Mouse (Mus musculus): ENCODE results near the gene Ggact. TPM values are rescaled to one million over a fixed set of nuclear protein-coding genes. Genes with fewer than 3 reads are reported as not detected.

Ggact gene
- polyA plus RNA-seq, 1 experiment from 2014 or later = 59.3 TPM

DNA sequence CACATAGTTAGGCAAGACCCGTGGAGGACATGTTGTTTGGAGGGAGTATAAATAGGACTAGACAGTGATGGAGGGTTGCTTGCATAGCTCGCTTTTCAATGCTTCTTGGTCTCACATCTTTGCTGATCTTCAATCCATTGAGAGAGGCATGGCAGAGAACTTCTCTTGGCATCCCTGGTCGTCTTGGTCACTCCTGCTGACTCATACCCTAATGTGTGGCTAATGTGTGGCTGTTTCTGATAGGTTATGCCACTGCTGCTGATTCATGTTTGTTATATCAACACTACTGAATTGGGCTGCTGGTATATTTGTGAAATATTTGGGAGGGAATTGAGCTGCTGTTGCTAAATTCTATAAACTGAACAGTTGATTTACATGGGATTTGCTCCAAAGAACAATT, 79.9 kb downstream of the Ggact start:
- Histone ChIP-seq H3K36me3 (ENCODE audit: control insufficient read depth, insufficient read depth, low read length) (no peaks in the 10 kb centered on the region), H3K4me1 (replicated peaks; ENCODE audit: control insufficient read depth, insufficient read depth) (no peaks in the 10 kb centered on the region), H3K27ac (replicated peaks) (no peak overlapping the region), H3K9ac (ENCODE audit: low read length) (no peak overlapping the region), H3K4me3 (ENCODE audit: low read depth, low read length) (no peak overlapping the region), H3K27me3 (ENCODE audit: control insufficient read depth, insufficient read depth, low read length) (no peaks in the 10 kb centered on the region), H3K9me3 (ENCODE audit: control insufficient read depth, low read length) (no peaks in the 10 kb centered on the region), H3K4me2 (replicated peaks; ENCODE audit: low read depth) (no peak overlapping the region)
- DNase-seq (ENCODE audit: low spot score) = no peak
- 72% methylated on average over 3 of the region's 3 CpGs for WGBS
- no peak for ATAC-seq (ENCODE audit: low FRiP score, low TSS enrichment)
- no peak for TF ChIP-seq CTCF (IDR thresholded peaks at IDR 0.05; ENCODE audit: low read depth)
- no peak for TF ChIP-seq EP300 (optimal IDR thresholded peaks at IDR 0.05)

DNA sequence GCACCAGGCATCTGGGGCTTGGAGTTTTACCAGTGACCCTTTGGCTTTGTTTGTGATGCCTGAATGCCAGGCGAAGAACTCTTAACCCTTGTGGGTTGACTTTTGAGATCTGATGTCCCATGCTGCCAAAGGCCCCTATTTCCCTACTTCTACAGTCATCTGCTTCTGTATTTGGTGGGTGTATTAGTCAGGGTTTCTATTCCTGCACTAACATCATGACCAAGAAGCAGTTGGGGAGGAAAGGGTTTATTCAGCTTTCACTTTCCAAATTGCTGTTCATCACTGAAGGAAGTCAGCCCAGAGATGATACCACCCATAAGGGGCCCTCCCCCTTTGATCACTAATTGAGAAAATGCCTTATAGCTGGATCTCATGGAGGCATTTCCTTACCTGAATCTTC, 83.1 kb downstream of the Ggact start:
- no peak for TF ChIP-seq EP300 (optimal IDR thresholded peaks at IDR 0.05)
- TF ChIP-seq CTCF (IDR thresholded peaks at IDR 0.05; ENCODE audit: low read depth) = no peak
- Histone ChIP-seq H3K27ac (replicated peaks) (no peak overlapping the region), H3K27me3 (ENCODE audit: control insufficient read depth, insufficient read depth, low read length) (no peaks in the 10 kb centered on the region), H3K9me3 (ENCODE audit: control insufficient read depth, low read length) (no peaks in the 10 kb centered on the region), H3K36me3 (ENCODE audit: control insufficient read depth, insufficient read depth, low read length) (no peaks in the 10 kb centered on the region), H3K4me1 (replicated peaks; ENCODE audit: control insufficient read depth, insufficient read depth) (no peaks in the 10 kb centered on the region), H3K4me2 (replicated peaks; ENCODE audit: low read depth) (no peak overlapping the region), H3K9ac (ENCODE audit: low read length) (no peak overlapping the region), H3K4me3 (ENCODE audit: low read depth, low read length) (no peak overlapping the region)
- WGBS = 79% methylated on average over 1 of the region's 1 CpGs
- no peak for DNase-seq (ENCODE audit: low spot score)
- ATAC-seq (ENCODE audit: low FRiP score, low TSS enrichment) = no peak

DNA sequence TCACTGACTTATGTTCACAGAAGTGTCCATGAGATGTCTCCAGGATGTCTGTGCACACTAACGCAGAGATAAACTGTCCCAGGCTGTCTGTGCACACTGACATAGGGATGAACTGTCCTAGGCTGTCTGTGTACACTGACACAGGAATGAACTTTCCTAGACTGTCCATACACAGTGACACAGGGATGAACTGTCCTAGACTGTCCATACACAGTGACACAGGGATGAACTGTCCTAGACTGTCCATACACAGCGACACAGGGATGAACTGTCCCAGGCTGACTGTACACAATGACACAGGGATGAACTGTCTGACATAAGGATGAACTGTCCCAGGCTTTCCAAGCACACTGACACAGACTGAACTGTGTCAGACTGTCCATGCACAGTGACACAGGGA, 88.1 kb downstream of the Ggact start:
- Histone ChIP-seq H3K4me1 (replicated peaks; ENCODE audit: control insufficient read depth, insufficient read depth) (no peaks in the 10 kb centered on the region), H3K4me3 (ENCODE audit: low read depth, low read length) (no peak overlapping the region), H3K27ac (replicated peaks) (no peak overlapping the region), H3K9me3 (ENCODE audit: control insufficient read depth, low read length) (no peaks in the 10 kb centered on the region), H3K4me2 (replicated peaks; ENCODE audit: low read depth) (no peak overlapping the region), H3K9ac (ENCODE audit: low read length) (no peak overlapping the region), H3K36me3 (ENCODE audit: control insufficient read depth, insufficient read depth, low read length) (no peaks in the 10 kb centered on the region), H3K27me3 (ENCODE audit: control insufficient read depth, insufficient read depth, low read length) (no peaks in the 10 kb centered on the region)
- no peak for DNase-seq (ENCODE audit: low spot score)
- ATAC-seq (ENCODE audit: low FRiP score, low TSS enrichment) = no peak
- 85% methylated on average over 2 of the region's 2 CpGs for WGBS
- TF ChIP-seq EP300 (optimal IDR thresholded peaks at IDR 0.05) (no peak), CTCF (IDR thresholded peaks at IDR 0.05; ENCODE audit: low read depth) (no peak)

DNA sequence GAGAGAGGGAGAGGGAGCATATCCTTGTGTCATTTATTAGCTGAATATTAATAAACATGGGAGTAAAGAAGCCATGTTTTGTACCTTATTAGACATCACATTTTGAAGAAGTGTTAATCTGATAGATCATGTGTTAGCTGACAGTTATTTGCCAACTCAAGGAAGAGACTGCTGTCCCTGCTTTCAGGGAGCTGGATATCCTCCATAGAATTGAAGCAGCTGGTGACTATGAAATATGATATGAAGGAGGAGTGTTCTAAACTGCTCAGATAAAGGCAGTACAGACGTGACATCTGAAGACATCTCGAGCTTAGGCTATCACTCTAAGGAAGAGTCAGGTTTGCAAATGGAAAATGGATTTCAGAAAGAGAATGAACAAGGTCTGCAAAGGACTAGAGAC, 89.8 kb downstream of the Ggact start:
- H3K36me3 ChIP-seq (ENCODE audit: control insufficient read depth, insufficient read depth, low read length) = no peaks in the 10 kb centered on the region
- H3K27ac ChIP-seq (replicated peaks) = no peak overlapping the region
- no peak for DNase-seq (ENCODE audit: low spot score)
- no peaks in the 10 kb centered on the region for H3K9me3 ChIP-seq (ENCODE audit: control insufficient read depth, low read length)
- H3K27me3 ChIP-seq (ENCODE audit: control insufficient read depth, insufficient read depth, low read length) = no peaks in the 10 kb centered on the region
- no peak for ATAC-seq (ENCODE audit: low FRiP score, low TSS enrichment)
- no peak overlapping the region for H3K4me2 ChIP-seq (replicated peaks; ENCODE audit: low read depth)
- 53% methylated on average over 2 of the region's 2 CpGs for WGBS
- TF ChIP-seq CTCF (IDR thresholded peaks at IDR 0.05; ENCODE audit: low read depth) = no peak
- no peak overlapping the region for H3K4me3 ChIP-seq (ENCODE audit: low read depth, low read length)
- H3K9ac ChIP-seq (ENCODE audit: low read length) = no peak overlapping the region
- H3K4me1 ChIP-seq (replicated peaks; ENCODE audit: control insufficient read depth, insufficient read depth) = no peaks in the 10 kb centered on the region

DNA sequence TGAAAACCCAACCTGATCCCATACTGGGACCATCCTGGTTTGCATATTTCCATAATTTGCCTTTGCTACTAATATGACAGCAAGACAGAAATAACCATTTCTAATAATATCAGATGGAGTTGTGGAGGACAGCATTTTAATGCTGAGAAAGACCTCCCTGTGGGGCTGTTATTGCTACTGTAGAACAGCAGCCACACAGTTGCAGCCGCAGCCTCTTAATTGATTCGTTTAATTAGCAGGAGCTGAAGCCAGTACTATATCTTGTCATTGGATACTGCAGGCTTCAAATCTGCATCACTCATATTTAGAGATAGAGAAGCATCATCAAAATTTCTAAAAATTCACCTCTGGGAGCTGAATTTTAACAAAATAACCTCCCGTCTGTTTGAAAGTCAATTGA, 92.6 kb downstream of the Ggact start:
- Histone ChIP-seq H3K27me3 (ENCODE audit: control insufficient read depth, insufficient read depth, low read length) (no peaks in the 10 kb centered on the region), H3K4me3 (ENCODE audit: low read depth, low read length) (no peak overlapping the region)
- 93% methylated on average over 3 of the region's 3 CpGs for WGBS

DNA sequence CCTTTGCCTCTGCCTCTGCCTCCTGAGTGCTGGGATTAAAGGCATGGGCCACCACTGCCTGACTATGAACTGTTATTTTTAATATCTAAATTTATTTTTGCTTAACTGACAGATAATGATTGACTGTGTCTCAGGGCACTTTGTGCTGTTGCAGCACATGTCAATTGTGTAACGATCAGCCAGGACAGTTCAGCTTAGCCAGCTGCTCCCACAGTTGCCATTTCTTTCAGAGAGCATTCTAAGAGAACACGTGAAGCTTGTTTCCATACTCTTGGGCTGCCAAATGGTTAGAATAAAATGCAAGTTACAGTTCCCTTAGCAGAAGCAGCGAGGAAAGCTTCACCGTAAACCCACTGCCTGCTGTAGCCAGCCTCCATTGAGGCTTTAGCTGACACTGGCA, 113.3 kb downstream of the Ggact start:
- H3K9me3 ChIP-seq (ENCODE audit: control insufficient read depth, low read length) = no peaks in the 10 kb centered on the region
- H3K9ac ChIP-seq (ENCODE audit: low read length) = no peak overlapping the region
- H3K36me3 ChIP-seq (ENCODE audit: control insufficient read depth, insufficient read depth, low read length) = no peaks in the 10 kb centered on the region
- DNase-seq (ENCODE audit: low spot score) (no peak), ATAC-seq (ENCODE audit: low FRiP score, low TSS enrichment) (no peak)
- no peak for TF ChIP-seq EP300 (optimal IDR thresholded peaks at IDR 0.05)
- no peak for TF ChIP-seq CTCF (IDR thresholded peaks at IDR 0.05; ENCODE audit: low read depth)
- no peak overlapping the region for H3K4me3 ChIP-seq (ENCODE audit: low read depth, low read length)
- no peaks in the 10 kb centered on the region for H3K4me1 ChIP-seq (replicated peaks; ENCODE audit: control insufficient read depth, insufficient read depth)
- H3K27me3 ChIP-seq (ENCODE audit: control insufficient read depth, insufficient read depth, low read length) = no peaks in the 10 kb centered on the region
- H3K4me2 ChIP-seq (replicated peaks; ENCODE audit: low read depth) = no peak overlapping the region
- 78% methylated on average over 4 of the region's 4 CpGs for WGBS
- no peak overlapping the region for H3K27ac ChIP-seq (replicated peaks)

More for the DNA sequence above, 92.6 kb downstream of the Ggact start:
- DNase-seq (ENCODE audit: low spot score) (no peak), ATAC-seq (ENCODE audit: low FRiP score, low TSS enrichment) (no peak)
- no peaks in the 10 kb centered on the region for H3K4me1 ChIP-seq (replicated peaks; ENCODE audit: control insufficient read depth, insufficient read depth)
- TF ChIP-seq EP300 (optimal IDR thresholded peaks at IDR 0.05) = no peak
- no peak for TF ChIP-seq CTCF (IDR thresholded peaks at IDR 0.05; ENCODE audit: low read depth)
- no peaks in the 10 kb centered on the region for H3K36me3 ChIP-seq (ENCODE audit: control insufficient read depth, insufficient read depth, low read length)
- H3K4me2 ChIP-seq (replicated peaks; ENCODE audit: low read depth) = no peak overlapping the region
- H3K9me3 ChIP-seq (ENCODE audit: control insufficient read depth, low read length) = no peaks in the 10 kb centered on the region
- H3K27ac ChIP-seq (replicated peaks) = no peak overlapping the region
- no peak overlapping the region for H3K9ac ChIP-seq (ENCODE audit: low read length)
